Mouse (Mus musculus) regulatory T cell (primary cell): Measurements from ENCODE around the gene Dzip1l.
"Not testable (repeated sequence)": the region's sequence is repeated elsewhere in the genome, so short reads cannot be mapped to it uniquely, and the experiment has no call there.

Experiments
- in situ Hi-C: fragments of 300-600 bp; cut with MboI, MseI; formaldehyde crosslinking; loops from one replicate; pipeline ENCODE4 v1.15.1; 2025; ENCODE audit warnings: high pct_unique_total_duplicates

Gene Dzip1l

GRCm38 (mm10) chr9:99629281-99630011 is at the start of gene Dzip1l:
Gene Dzip1l (plus strand): TSS chr9:99629496.
- in situ Hi-C loops, result loop anchor here (10.0 kb wide), 1 partner anchor 765 kb away; the partner anchor contains the start of gene Prr23a3

GRCm38 (mm10) chr9:99580655-99581054 is 48.6 kb upstream of the Dzip1l start:
- in situ Hi-C loops, result no loop called here

GRCm38 (mm10) chr9:99587505-99588202 is 41.6 kb upstream of the Dzip1l start:
- in situ Hi-C loops, result no loop called here

GRCm38 (mm10) chr9:99591144-99591543 is 38.2 kb upstream of the Dzip1l start:
- in situ Hi-C loops, result no loop called here

- in situ Hi-C loops, result not testable (repeated sequence)
Measured at GRCm38 (mm10) chr9:99599127-99599526, 30.2 kb upstream of the Dzip1l start.

GRCm38 (mm10) chr9:99603566-99603965 is 25.7 kb upstream of the Dzip1l start:
- in situ Hi-C loops, result no loop called here

- in situ Hi-C loops, result no loop called here
Measured at GRCm38 (mm10) chr9:99612202-99612601, 17.1 kb upstream of the Dzip1l start, which contains the start of gene A4gnt. Gene A4gnt (plus strand): TSS chr9:99612502.

- in situ Hi-C loops, result loop anchor here (10.0 kb wide), 1 partner anchor 755 kb away; the partner anchor contains the start of gene Prr23a3
Measured at GRCm38 (mm10) chr9:99619688-99620087, 9.6 kb upstream of the Dzip1l start.

GRCm38 (mm10) chr9:99620196-99620595 is 9.1 kb upstream of the Dzip1l start:
- in situ Hi-C loops, result loop anchor here (10.0 kb wide), 1 partner anchor 755 kb away; the partner anchor contains the start of gene Prr23a3

- in situ Hi-C loops, result loop anchor here (10.0 kb wide), 1 partner anchor 757 kb away; the partner anchor contains the start of gene Prr23a3
Measured at GRCm38 (mm10) chr9:99622034-99622433, 7.3 kb upstream of the Dzip1l start.

GRCm38 (mm10) chr9:99622966-99623365 is 6.3 kb upstream of the Dzip1l start:
- in situ Hi-C loops, result loop anchor here (10.0 kb wide), 1 partner anchor 758 kb away; the partner anchor contains the start of gene Prr23a3

- in situ Hi-C loops, result loop anchor here (10.0 kb wide), 1 partner anchor 759 kb away; the partner anchor contains the start of gene Prr23a3
Measured at GRCm38 (mm10) chr9:99624117-99624516, 5.2 kb upstream of the Dzip1l start.

- in situ Hi-C loops, result loop anchor here (10.0 kb wide), 1 partner anchor 764 kb away; the partner anchor contains the start of gene Prr23a3
Measured at GRCm38 (mm10) chr9:99628581-99628980, 715 bp upstream of the Dzip1l start.

- in situ Hi-C loops, result no loop called here
Measured at GRCm38 (mm10) chr9:99630071-99630470, 775 bp downstream of the Dzip1l start.

- in situ Hi-C loops, result no loop called here
Measured at GRCm38 (mm10) chr9:99630528-99631125, 1.3 kb downstream of the Dzip1l start.

- in situ Hi-C loops, result no loop called here
Measured at GRCm38 (mm10) chr9:99631781-99632180, 2.5 kb downstream of the Dzip1l start.

GRCm38 (mm10) chr9:99632264-99632663 is 3.0 kb downstream of the Dzip1l start:
- in situ Hi-C loops, result no loop called here

- in situ Hi-C loops, result no loop called here
Measured at GRCm38 (mm10) chr9:99636776-99637175, 7.5 kb downstream of the Dzip1l start.

- in situ Hi-C loops, result no loop called here
Measured at GRCm38 (mm10) chr9:99637227-99637626, 7.9 kb downstream of the Dzip1l start.

- in situ Hi-C loops, result no loop called here
Measured at GRCm38 (mm10) chr9:99637736-99638135, 8.4 kb downstream of the Dzip1l start.

GRCm38 (mm10) chr9:99639957-99640356 is 10.7 kb downstream of the Dzip1l start:
- in situ Hi-C loops, result no loop called here

GRCm38 (mm10) chr9:99645416-99645815 is 16.1 kb downstream of the Dzip1l start:
- in situ Hi-C loops, result no loop called here
